Mouse (Mus musculus) cerebellum, postnatal 25 days (tissue): ENCODE results near the gene Serpini2.
"Not testable (repeated sequence)": the region's sequence is repeated elsewhere in the genome, so short reads cannot be mapped to it uniquely, and the experiment has no call there.

ENCODE experiments used
- DNase-seq, 2 experiments: peaks; one replicate each; pipeline ENCODE4 v3.0.0; 2021; ENCODE audit warnings: mixed read lengths in 2 of 2

Gene Serpini2

GRCm38 (mm10) chr3:75269978-75270377, at the start of gene Serpini2:
Gene Serpini2 (minus strand): TSS chr3:75270078.
- no peak for DNase-seq

DNA sequence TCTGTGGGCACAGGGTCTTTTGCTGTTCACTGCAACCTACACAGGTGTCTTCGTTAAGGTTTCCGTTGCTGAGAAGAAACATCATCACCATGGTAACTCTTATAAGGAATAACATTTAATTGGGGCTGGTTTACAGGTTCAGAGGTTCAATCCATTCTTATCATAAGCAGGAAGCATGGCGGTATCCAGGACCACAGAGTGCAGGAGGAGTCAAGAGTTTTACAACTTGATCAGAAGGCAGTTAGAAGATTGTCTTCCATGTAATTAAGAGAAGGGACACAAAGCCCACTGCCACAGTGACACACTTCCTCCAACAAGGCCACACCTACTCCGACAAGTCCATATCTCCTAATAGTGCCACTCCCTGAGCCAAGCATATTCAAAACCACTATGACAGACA, 39.0 kb upstream of the Serpini2 start:
- DNase-seq, result no peak

DNA sequence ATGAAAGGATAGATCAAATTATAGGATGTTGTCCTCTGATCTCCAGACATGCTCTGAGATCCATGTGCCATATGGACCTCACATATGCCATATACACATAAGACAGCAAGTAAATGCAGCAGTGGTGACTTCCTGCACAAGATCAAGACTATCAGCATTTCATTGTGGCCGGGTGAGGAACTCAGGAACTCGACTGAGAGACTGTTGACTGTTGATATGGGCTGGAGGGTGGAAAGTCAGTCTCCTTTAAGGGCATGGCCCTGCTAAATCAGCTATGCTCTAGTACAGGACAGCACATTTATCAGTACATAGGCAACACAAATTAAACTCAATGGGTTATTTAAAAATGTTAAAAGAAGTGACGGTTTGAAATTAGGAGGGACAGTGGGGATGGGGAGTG, 38.4 kb upstream of the Serpini2 start:
- no peak for DNase-seq

- no peak for DNase-seq
These were observed 35.7 kb upstream of the Serpini2 start for GRCm38 (mm10) chr3:75305584-75305983.

GRCm38 (mm10) chr3:75304621-75305020, 34.7 kb upstream of the Serpini2 start:
- DNase-seq, result no peak

- DNase-seq, result no peak
These were observed 31.2 kb upstream of the Serpini2 start for GRCm38 (mm10) chr3:75301072-75301471.

DNA sequence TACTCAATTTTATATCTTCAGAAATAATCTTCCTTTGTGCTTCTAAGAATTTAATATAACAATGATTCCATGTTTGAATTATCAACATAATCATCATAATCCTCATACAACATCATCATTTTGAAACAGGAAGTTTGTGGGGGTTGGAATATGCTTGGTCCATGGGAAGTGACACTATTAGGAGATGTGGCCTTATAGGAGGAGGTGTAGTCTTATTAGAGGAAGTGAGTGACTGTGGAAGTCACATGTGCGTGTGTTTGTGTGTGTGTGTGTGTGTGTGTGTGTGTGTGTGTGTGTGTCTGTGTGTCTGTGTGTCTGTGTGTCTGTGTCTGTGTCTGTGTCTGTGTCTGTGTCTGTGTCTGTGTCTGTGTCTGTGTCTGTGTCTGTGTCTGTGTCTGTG, 29.6 kb upstream of the Serpini2 start:
- DNase-seq, result not testable (repeated sequence)

DNA sequence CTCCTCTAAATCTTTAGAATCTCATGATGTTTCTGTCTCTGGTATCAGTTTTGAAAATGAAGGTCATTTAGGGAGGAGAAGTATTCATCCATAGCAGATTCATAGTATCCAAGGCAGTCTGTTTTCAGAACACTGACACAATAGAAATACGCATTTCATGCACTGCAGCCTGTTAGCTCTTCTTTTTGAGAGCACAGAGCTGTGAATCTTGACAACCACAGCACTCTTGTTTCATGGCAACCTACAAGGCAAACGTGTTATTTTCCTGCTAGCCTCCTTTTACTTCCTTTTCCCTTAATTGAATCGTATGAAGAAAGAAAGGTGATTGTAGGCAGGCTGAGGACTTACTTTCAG, 27.9 kb upstream of the Serpini2 start:
- no peak for DNase-seq

GRCm38 (mm10) chr3:75297026-75297757, 27.3 kb upstream of the Serpini2 start:
- DNase-seq, result no peak

- DNase-seq, result no peak
These were observed 23.4 kb upstream of the Serpini2 start for GRCm38 (mm10) chr3:75293243-75293642.

DNA sequence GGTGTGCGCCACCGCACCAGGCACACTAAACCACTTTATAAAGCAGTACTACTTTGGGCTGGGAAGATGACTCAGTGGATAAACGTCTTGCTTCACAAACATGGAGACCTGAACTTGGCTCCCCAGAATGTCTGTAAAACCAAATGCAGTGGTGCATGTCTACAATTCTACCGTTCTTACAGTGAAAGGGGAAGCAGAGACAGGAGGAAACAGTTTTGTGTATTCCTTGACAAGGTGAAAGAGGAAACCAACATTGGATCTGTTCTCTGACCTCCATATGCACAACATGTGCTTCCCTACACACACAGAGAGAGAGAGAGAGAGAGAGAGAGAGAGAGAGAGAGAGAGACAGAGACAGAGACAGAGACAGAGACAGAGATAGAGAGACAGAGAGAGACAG, 7.6 kb upstream of the Serpini2 start:
- DNase-seq, result no peak

DNA sequence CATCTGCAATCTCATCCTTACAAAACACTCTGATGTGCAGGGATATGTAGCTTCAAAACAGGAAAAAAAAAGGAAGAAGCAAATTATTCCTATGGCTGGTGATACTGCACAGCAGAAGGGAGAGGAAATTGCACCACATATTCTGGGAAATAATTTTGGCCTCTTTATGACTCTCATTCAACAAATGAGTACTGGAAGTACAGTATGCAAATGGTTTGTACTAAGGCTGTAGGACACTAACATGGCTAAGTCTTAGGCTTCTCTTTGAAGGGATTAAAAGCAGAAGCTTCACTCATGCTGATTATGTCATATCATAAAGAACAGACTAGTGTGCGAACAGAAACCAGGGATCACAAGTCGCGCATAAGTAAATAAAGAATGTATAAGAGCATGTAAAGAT, 6.6 kb upstream of the Serpini2 start:
- DNase-seq, result no peak

GRCm38 (mm10) chr3:75275127-75275526, 5.2 kb upstream of the Serpini2 start:
- no peak for DNase-seq

- no peak for DNase-seq
These were observed 10.5 kb downstream of the Serpini2 start for GRCm38 (mm10) chr3:75259356-75259755.

- DNase-seq, result no peak
These were observed 50.2 kb downstream of the Serpini2 start for GRCm38 (mm10) chr3:75219694-75220093.

DNA sequence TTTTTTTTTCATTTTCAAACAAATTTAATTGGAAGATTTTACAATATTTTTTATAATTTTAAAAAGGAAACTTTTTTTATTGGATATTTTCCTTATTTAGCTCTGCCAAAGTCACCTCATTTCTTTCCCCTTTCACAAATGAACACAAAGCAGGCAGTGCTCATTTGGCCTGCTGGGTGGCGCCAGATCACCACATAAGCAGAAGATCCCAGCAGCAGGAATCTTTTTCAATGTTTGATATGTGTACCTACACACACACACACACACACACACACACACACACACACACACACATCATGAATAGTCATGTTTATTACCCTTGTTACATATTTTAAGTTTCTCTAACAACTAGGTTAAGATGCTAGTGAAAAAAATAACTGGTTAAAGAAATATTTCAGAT, 50.7 kb downstream of the Serpini2 start:
- peak; percentile 29 to 60 for DNase-seq

GRCm38 (mm10) chr3:75202808-75203503, 66.9 kb downstream of the Serpini2 start:
- DNase-seq, result peak; percentile 61 to 78
